ENCODE assay signal across 22 mouse cellular contexts in the genomic region with DNA sequence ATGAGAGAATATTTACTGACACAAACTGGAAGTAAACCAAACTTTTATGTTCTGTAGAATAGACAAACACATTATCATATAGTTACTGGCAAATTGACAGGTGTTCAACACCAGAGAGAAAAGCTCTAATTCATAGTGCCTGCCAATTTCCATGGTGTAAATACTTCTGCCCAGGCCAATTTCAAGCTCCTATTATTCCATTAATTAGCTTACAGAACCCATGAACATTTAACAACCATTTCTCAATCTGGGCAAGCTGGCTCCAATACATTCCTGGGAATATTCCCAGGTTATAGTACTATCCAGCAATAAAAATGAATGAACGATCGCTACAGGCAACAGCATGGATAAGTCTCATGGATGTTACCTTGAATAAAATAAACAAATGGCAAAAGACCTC.
A peak's percentile ranks its signal among the peaks of the same experiment; 100 is the strongest.
DNase-seq lines count a peak whose midpoint lies in the region; ATAC-seq and TF ChIP-seq lines count a peak whose summit lies in the region.
"Had no signal": no experiment of that assay in that cellular context is flagged by ENCODE, and none has a peak within 500 bp of the region (broad histone marks: within the 10 kb centered on the region; RNA-seq: fewer than 3 reads in every experiment).

No protein-coding gene starts in this region.

- no peaks in the 10 kb centered on the region for H3K27me3 ChIP-seq in forebrain, embryonic 14.5 days (replicated peaks; ENCODE audit: control insufficient read depth, insufficient read depth, low read length)
- H3K27me3 ChIP-seq in forebrain, embryonic 11.5 days (ENCODE audit: control insufficient read depth, insufficient read depth, low read length), result no peaks in the 10 kb centered on the region
- no peaks in the 10 kb centered on the region for H3K27me3 ChIP-seq in intestine, embryonic 14.5 days (replicated peaks; ENCODE audit: control insufficient read depth, insufficient read depth, low read length)
- H3K27me3 ChIP-seq in intestine, embryonic 16.5 days (replicated peaks; ENCODE audit: control insufficient read depth, insufficient read depth, low read length), result no peaks in the 10 kb centered on the region
- no peaks in the 10 kb centered on the region for H3K27me3 ChIP-seq in forebrain, embryonic 16.5 days (replicated peaks; ENCODE audit: control insufficient read depth, insufficient read depth, low read length)
- no peaks in the 10 kb centered on the region for H3K27me3 ChIP-seq in neural tube, embryonic 15.5 days (replicated peaks)
- no peaks in the 10 kb centered on the region for H3K27me3 ChIP-seq in cerebellum, adult 2 months (ENCODE audit: control insufficient read depth, insufficient read depth, low read length)
- H3K27me3 ChIP-seq: CH12.LX; heart, embryonic 12.5 days; Patski had no signal

- TF ChIP-seq POLR2A in brain, embryonic 14.5 days (IDR thresholded peaks at IDR 0.05; ENCODE audit: borderline replicate concordance, extremely low read depth, insufficient read depth, insufficient read length, poor library complexity, severe bottlenecking), result no peak
- no peak for TF ChIP-seq POLR2A in cerebellum, adult 2 months (IDR thresholded peaks at IDR 0.05; ENCODE audit: borderline replicate concordance, insufficient read depth, low read length)

- H3K36me3 ChIP-seq in forebrain, embryonic 14.5 days (ENCODE audit: control insufficient read depth, insufficient read depth, low read length), result no peaks in the 10 kb centered on the region
- H3K36me3 ChIP-seq in forebrain, embryonic 11.5 days (ENCODE audit: control insufficient read depth, insufficient read depth, low read length), result no peaks in the 10 kb centered on the region
- no peaks in the 10 kb centered on the region for H3K36me3 ChIP-seq in intestine, embryonic 14.5 days (ENCODE audit: control insufficient read depth, insufficient read depth, low read length)
- no peaks in the 10 kb centered on the region for H3K36me3 ChIP-seq in intestine, embryonic 16.5 days (ENCODE audit: control insufficient read depth, insufficient read depth, low read length)
- no peaks in the 10 kb centered on the region for H3K36me3 ChIP-seq in forebrain, embryonic 16.5 days (ENCODE audit: control insufficient read depth, insufficient read depth)
- H3K36me3 ChIP-seq in neural tube, embryonic 15.5 days, result no peaks in the 10 kb centered on the region
- H3K36me3 ChIP-seq: embryonic facial prominence, embryonic 13.5 days; heart, embryonic 12.5 days; hindbrain, embryonic 10.5 days had no signal

- TF ChIP-seq CTCF in brain, embryonic 14.5 days (IDR thresholded peaks at IDR 0.05; ENCODE audit: borderline replicate concordance, extremely low read depth, insufficient read depth, insufficient read length), result no peak
- no peak for TF ChIP-seq CTCF in cerebellum, adult 2 months (IDR thresholded peaks at IDR 0.05; ENCODE audit: borderline replicate concordance, insufficient read depth, low read depth, low read length)

- WGBS in forebrain, embryonic 14.5 days, result 41% methylated on average over 2 of the region's 2 CpGs
- WGBS in forebrain, embryonic 11.5 days, result 93% methylated on average over 2 of the region's 2 CpGs
- 89% methylated on average over 2 of the region's 2 CpGs for WGBS in intestine, embryonic 14.5 days
- 89% methylated on average over 2 of the region's 2 CpGs for WGBS in intestine, embryonic 16.5 days
- WGBS in forebrain, embryonic 16.5 days, result 50% methylated on average over 2 of the region's 2 CpGs
- WGBS in neural tube, embryonic 15.5 days, result 60% methylated on average over 2 of the region's 2 CpGs
- WGBS in cerebellum, adult 2 months, result 35% methylated on average over 2 of the region's 2 CpGs

- H3K4me3 ChIP-seq in forebrain, embryonic 14.5 days (ENCODE audit: low read depth, low read length), result no peak overlapping the region
- H3K4me3 ChIP-seq in forebrain, embryonic 11.5 days (ENCODE audit: low read depth, low read length), result no peak overlapping the region
- no peak overlapping the region for H3K4me3 ChIP-seq in intestine, embryonic 14.5 days (ENCODE audit: low read depth, low read length)
- no peak overlapping the region for H3K4me3 ChIP-seq in intestine, embryonic 16.5 days (ENCODE audit: low read length)
- no peak overlapping the region for H3K4me3 ChIP-seq in forebrain, embryonic 16.5 days (replicated peaks; ENCODE audit: low read length)
- H3K4me3 ChIP-seq in neural tube, embryonic 15.5 days (replicated peaks), result no peak overlapping the region
- H3K4me3 ChIP-seq in cerebellum, adult 2 months (replicated peaks; ENCODE audit: insufficient read depth, low read depth, low read length), result no peak overlapping the region
- H3K4me3 ChIP-seq: embryonic facial prominence, embryonic 13.5 days; heart, embryonic 12.5 days; hindbrain, embryonic 10.5 days had no signal

- peak; percentile 91 for DNase-seq in forebrain, embryonic 14.5 days (ENCODE audit: low spot score)
- no peak for DNase-seq in forebrain, embryonic 11.5 days (ENCODE audit: low spot score)
- DNase-seq in intestine, embryonic 14.5 days (ENCODE audit: low spot score), result peak; percentile 7
- DNase-seq in brain, embryonic 14.5 days (ENCODE audit: low read depth), result peak; percentile 91
- DNase-seq in cerebellum, adult 2 months, result no peak
- DNase-seq: adrenal gland, adult 2 months; adrenal gland, postnatal 25 days; cerebellum, adult 11 months; cerebellum, adult 9-10 months; cerebellum, postnatal 36 days; gastrocnemius, postnatal 14 days; kidney, adult 8-10 months had no signal

- H3K27ac ChIP-seq in forebrain, embryonic 14.5 days (ENCODE audit: low read depth, low read length), result no peak overlapping the region
- no peak overlapping the region for H3K27ac ChIP-seq in forebrain, embryonic 11.5 days (ENCODE audit: low read depth, low read length)
- H3K27ac ChIP-seq in intestine, embryonic 14.5 days (ENCODE audit: low read depth), result no peak overlapping the region
- H3K27ac ChIP-seq in intestine, embryonic 16.5 days (ENCODE audit: low read length), result no peak overlapping the region
- H3K27ac ChIP-seq in forebrain, embryonic 16.5 days (ENCODE audit: low read length), result no peak overlapping the region
- H3K27ac ChIP-seq in neural tube, embryonic 15.5 days (replicated peaks), result no peak overlapping the region
- H3K27ac ChIP-seq in cerebellum, adult 2 months (ENCODE audit: insufficient read depth, low read length), result no peak overlapping the region
- H3K27ac ChIP-seq: embryonic facial prominence, embryonic 13.5 days; hindbrain, embryonic 10.5 days had no signal

- peak; percentile 72; the same call in 1 of the 2 replicates for ATAC-seq in forebrain, embryonic 14.5 days
- ATAC-seq in forebrain, embryonic 11.5 days (replicated peaks; ENCODE audit: low FRiP score), result no peak
- no peak for ATAC-seq in intestine, embryonic 14.5 days (replicated peaks; ENCODE audit: low FRiP score, low TSS enrichment, low read depth)
- ATAC-seq in intestine, embryonic 16.5 days, result no peak
- ATAC-seq in forebrain, embryonic 16.5 days, result peak; percentile 87
- no peak for ATAC-seq in neural tube, embryonic 15.5 days (ENCODE audit: low FRiP score)
- ATAC-seq: activated CD4-positive, CD25-positive, alpha-beta regulatory T cell, adult 4 months; intestine, postnatal 0 days; Patski had no signal

- no peak overlapping the region for H3K9ac ChIP-seq in forebrain, embryonic 14.5 days (ENCODE audit: low read length)
- no peak overlapping the region for H3K9ac ChIP-seq in forebrain, embryonic 11.5 days (ENCODE audit: low read length)
- H3K9ac ChIP-seq in intestine, embryonic 14.5 days (ENCODE audit: low read length), result no peak overlapping the region
- no peak overlapping the region for H3K9ac ChIP-seq in intestine, embryonic 16.5 days (ENCODE audit: low read depth, low read length)
- no peak overlapping the region for H3K9ac ChIP-seq in forebrain, embryonic 16.5 days (replicated peaks; ENCODE audit: low read depth, low read length)
- no peak overlapping the region for H3K9ac ChIP-seq in neural tube, embryonic 15.5 days (replicated peaks)
- H3K9ac ChIP-seq: embryonic facial prominence, embryonic 13.5 days; heart, embryonic 12.5 days had no signal

- H3K9me3 ChIP-seq in forebrain, embryonic 14.5 days (replicated peaks; ENCODE audit: control insufficient read depth, low read length), result no peaks in the 10 kb centered on the region
- no peaks in the 10 kb centered on the region for H3K9me3 ChIP-seq in forebrain, embryonic 11.5 days (ENCODE audit: control insufficient read depth, low read length)
- H3K9me3 ChIP-seq in intestine, embryonic 14.5 days (ENCODE audit: control insufficient read depth, low read length), result no peaks in the 10 kb centered on the region
- no peaks in the 10 kb centered on the region for H3K9me3 ChIP-seq in intestine, embryonic 16.5 days (ENCODE audit: control insufficient read depth, low read length)
- peaks cover 2% of the 10 kb centered on the region; the same call in 1 of the 2 replicates for H3K9me3 ChIP-seq in forebrain, embryonic 16.5 days (ENCODE audit: control insufficient read depth, low read length)
- H3K9me3 ChIP-seq in neural tube, embryonic 15.5 days (replicated peaks), result no peaks in the 10 kb centered on the region
- H3K9me3 ChIP-seq: hindbrain, embryonic 10.5 days had no signal

- H3K4me2 ChIP-seq in forebrain, embryonic 14.5 days (ENCODE audit: low read length), result no peak overlapping the region
- no peak overlapping the region for H3K4me2 ChIP-seq in forebrain, embryonic 11.5 days (ENCODE audit: low read depth, low read length, severe bottlenecking)
- no peak overlapping the region for H3K4me2 ChIP-seq in intestine, embryonic 14.5 days (ENCODE audit: low read length)
- H3K4me2 ChIP-seq in intestine, embryonic 16.5 days (ENCODE audit: low read depth, low read length), result no peak overlapping the region
- H3K4me2 ChIP-seq in forebrain, embryonic 16.5 days (ENCODE audit: low read length), result no peak overlapping the region
- H3K4me2 ChIP-seq in neural tube, embryonic 15.5 days, result no peak overlapping the region
- H3K4me2 ChIP-seq: embryonic facial prominence, embryonic 13.5 days; heart, embryonic 12.5 days had no signal

- peaks cover 3% of the 10 kb centered on the region; the same call in 1 of the 2 replicates for H3K4me1 ChIP-seq in forebrain, embryonic 14.5 days (ENCODE audit: control insufficient read depth, insufficient read depth, low read length)
- no peaks in the 10 kb centered on the region for H3K4me1 ChIP-seq in forebrain, embryonic 11.5 days (replicated peaks; ENCODE audit: control insufficient read depth, insufficient read depth, low read length)
- H3K4me1 ChIP-seq in intestine, embryonic 14.5 days (replicated peaks; ENCODE audit: control insufficient read depth, insufficient read depth, low read length), result no peaks in the 10 kb centered on the region
- H3K4me1 ChIP-seq in intestine, embryonic 16.5 days (ENCODE audit: control insufficient read depth, insufficient read depth, low read length), result no peaks in the 10 kb centered on the region
- H3K4me1 ChIP-seq in forebrain, embryonic 16.5 days (replicated peaks; ENCODE audit: control insufficient read depth, insufficient read depth, low read length), result peaks cover 5% of the 10 kb centered on the region; the same call in 1 of the 2 replicates
- H3K4me1 ChIP-seq in neural tube, embryonic 15.5 days, result no peaks in the 10 kb centered on the region
- no peaks in the 10 kb centered on the region for H3K4me1 ChIP-seq in cerebellum, adult 2 months (ENCODE audit: control insufficient read depth, insufficient read depth, low read length)
- H3K4me1 ChIP-seq: embryonic facial prominence, embryonic 13.5 days; heart, embryonic 12.5 days; hindbrain, embryonic 10.5 days had no signal

Comparison
In these comparisons a context has a peak if more than half of its experiments do, and no peak if none do; other contexts are left out.
1. ATAC-seq: peak in forebrain, embryonic 14.5 days (single experiment) and forebrain, embryonic 16.5 days (single experiment); none in forebrain, embryonic 11.5 days (single experiment), intestine, embryonic 14.5 days (single experiment), intestine, embryonic 16.5 days (single experiment) and neural tube, embryonic 15.5 days (single experiment).
2. DNase-seq: peak in forebrain, embryonic 14.5 days (single experiment), intestine, embryonic 14.5 days (single experiment) and brain, embryonic 14.5 days (single experiment); none in forebrain, embryonic 11.5 days (single experiment) and cerebellum, adult 2 months (0 of 2).